Mouse (Mus musculus) midbrain, postnatal 0 days (tissue): ENCODE data around the gene Ccdc78. TPM values are rescaled to one million over a fixed set of nuclear protein-coding genes. Genes with fewer than 3 reads are reported as not detected.

Source experiments
- ATAC-seq: fragments of 200-750 bp; cut with Nextera tagmentation; 2 replicates; pipeline ENCODE4 v1.8.0; 2017; ENCODE audit warnings: moderate number of reproducible peaks, mild to moderate bottlenecking, moderate TSS enrichment, moderate library complexity; ENCODE audit not compliant: low FRiP score
- DNase-seq: peaks from one replicate; pipeline ENCODE4 v3.0.0-alpha.2; 2015; ENCODE audit warnings: low spot score
- H3K27ac ChIP-seq: fragments of 300-500 bp; sonication (generic); 2 replicates; pipeline ENCODE4 v1.5.1; 2014; ENCODE audit warnings: low read depth, mild to moderate bottlenecking, low read length, mixed read lengths
- H3K27me3 ChIP-seq: fragments of 300-500 bp; sonication (generic); 2 replicates; pipeline ENCODE4 v1.6.1; 2014; ENCODE audit warnings: low read length, control low read depth, mixed read lengths; ENCODE audit not compliant: insufficient read depth
- H3K36me3 ChIP-seq: fragments of 300-500 bp; sonication (generic); 2 replicates; pipeline ENCODE4 v1.6.1; 2014; ENCODE audit warnings: low read length, control low read depth, mixed read lengths; ENCODE audit not compliant: insufficient read depth
- H3K4me1 ChIP-seq: fragments of 300-500 bp; sonication (generic); 2 replicates; pipeline ENCODE4 v1.6.1; 2014; ENCODE audit warnings: mild to moderate bottlenecking, control low read depth, antibody characterized with exemption, low read length, mixed read lengths; ENCODE audit not compliant: insufficient read depth
- H3K4me2 ChIP-seq: fragments of 300-500 bp; sonication (generic); 2 replicates; pipeline ENCODE4 v1.6.1; 2014; ENCODE audit warnings: low read depth, mild to moderate bottlenecking, low read length, mixed read lengths; ENCODE audit not compliant: poor library complexity, severe bottlenecking
- H3K4me3 ChIP-seq: fragments of 300-500 bp; sonication (generic); 2 replicates; pipeline ENCODE4 v1.5.1; 2014; ENCODE audit warnings: low read depth, mild to moderate bottlenecking, low read length, moderate library complexity
- H3K9ac ChIP-seq: fragments of 300-500 bp; sonication (generic); replicated peaks from 2 replicates; pipeline ENCODE4 v1.6.1; 2014; ENCODE audit warnings: mild to moderate bottlenecking, low read length, moderate library complexity, mixed read lengths; ENCODE audit not compliant: poor library complexity, severe bottlenecking
- H3K9me3 ChIP-seq: fragments of 300-500 bp; sonication (generic); 2 replicates; pipeline ENCODE4 v1.6.1; 2016; ENCODE audit warnings: low read length, control low read depth
- CTCF ChIP-seq: IDR thresholded peaks from 2 replicates; pipeline ENCODE4 v1.5.1; 2016; ENCODE audit warnings: antibody characterized with exemption, mild to moderate bottlenecking
- WGBS: fragments of 180-500 bp; shearing (Covaris S2); extraction: QIAGEN DNeasy Blood & Tissue Kit; methylation state at CpG from one replicate; pipeline ENCODE4 v1.1.7; 2014; 5-methylcytosine and 5-hydroxymethylcytosine counted together
- polyA plus RNA-seq: library from polyadenylated mRNA; unstranded; fragments of >200 nt; fragmentation: Nextera tagmentation; extraction: Ambion mirVana; gene quantifications from 2 replicates; pipeline ENCODE4 v1.2.1, GENCODE M21; 2015
- total RNA-seq: library from RNA; depleted of rRNA; stranded (reverse); fragments of >200 nt; gene quantifications from 2 replicates; pipeline ENCODE4 v1.2.3, GENCODE M21; 2014

The Ccdc78 gene
- total and polyA plus RNA-seq, 2 experiments from 2014 or later: 0.39 to 0.44 TPM

GRCm38 (mm10) chr17:25749314-25749713, 37.1 kb upstream of the Ccdc78 start:
- Histone ChIP-seq H3K4me3 (no peak overlapping the region), H3K9me3 (no peaks in the 10 kb centered on the region), H3K27me3 (no peaks in the 10 kb centered on the region), H3K36me3 (no peaks in the 10 kb centered on the region), H3K4me2 (no peak overlapping the region), H3K27ac (no peak overlapping the region), H3K4me1 (no peaks in the 10 kb centered on the region; the same call in 1 of the 2 replicates), H3K9ac (no peak overlapping the region)
- ATAC-seq (no peak), DNase-seq (no peak)
- WGBS: 82% methylated on average over 6 of the region's 6 CpGs
- no peak for TF ChIP-seq CTCF

- Histone ChIP-seq H3K4me3 (no peak overlapping the region), H3K9me3 (no peaks in the 10 kb centered on the region), H3K36me3 (no peaks in the 10 kb centered on the region), H3K27ac (no peak overlapping the region), H3K9ac (no peak overlapping the region), H3K4me2 (no peak overlapping the region), H3K27me3 (no peaks in the 10 kb centered on the region), H3K4me1 (no peaks in the 10 kb centered on the region; the same call in 1 of the 2 replicates)
- DNase-seq (peak; percentile 9), ATAC-seq (no peak)
- no peak for TF ChIP-seq CTCF
- WGBS: 65% methylated on average over 5 of the region's 5 CpGs
Measured at GRCm38 (mm10) chr17:25751446-25751845, 34.9 kb upstream of the Ccdc78 start.

- ATAC-seq (no peak), DNase-seq (no peak)
- no peak within 1 kb of the TSS for H3K4me2 ChIP-seq
- TF ChIP-seq CTCF: no peak
- H3K4me1 ChIP-seq: no peaks in the 10 kb centered on the region; the same call in 1 of the 2 replicates
- no peaks in the 10 kb centered on the region for H3K9me3 ChIP-seq
- H3K27me3 ChIP-seq: no peaks in the 10 kb centered on the region
- no peak within 1 kb of the TSS for H3K9ac ChIP-seq
- H3K4me3 ChIP-seq: no peak within 1 kb of the TSS
- no peak within 1 kb of the TSS for H3K27ac ChIP-seq
- WGBS: 87% methylated on average over 9 of the region's 9 CpGs
- H3K36me3 ChIP-seq: no peaks in the 10 kb centered on the region
Measured at GRCm38 (mm10) chr17:25754241-25754640, 32.1 kb upstream of the Ccdc78 start, which contains the start of gene Msln. Gene Msln, minus strand, starts transcription at chr17:25754378.

- Histone ChIP-seq H3K4me3 (no peak overlapping the region), H3K9ac (no peak overlapping the region), H3K27me3 (no peaks in the 10 kb centered on the region), H3K4me2 (no peak overlapping the region), H3K9me3 (no peaks in the 10 kb centered on the region), H3K36me3 (no peaks in the 10 kb centered on the region), H3K4me1 (no peaks in the 10 kb centered on the region; the same call in 1 of the 2 replicates), H3K27ac (no peak overlapping the region)
- TF ChIP-seq CTCF: no peak
- 83% methylated on average over 4 of the region's 4 CpGs for WGBS
- ATAC-seq: no peak
- no peak for DNase-seq
Measured at GRCm38 (mm10) chr17:25755086-25755485, 31.3 kb upstream of the Ccdc78 start.

GRCm38 (mm10) chr17:25755627-25756377, 30.6 kb upstream of the Ccdc78 start:
- H3K4me3 ChIP-seq: no peak overlapping the region
- H3K27ac ChIP-seq: no peak overlapping the region
- 68% methylated on average over 4 of the region's 4 CpGs for WGBS
- DNase-seq (no peak), ATAC-seq (no peak)
- no peak overlapping the region for H3K4me2 ChIP-seq
- H3K4me1 ChIP-seq: no peaks in the 10 kb centered on the region; the same call in 1 of the 2 replicates
- H3K27me3 ChIP-seq: no peaks in the 10 kb centered on the region
- no peaks in the 10 kb centered on the region for H3K9me3 ChIP-seq
- H3K36me3 ChIP-seq: no peaks in the 10 kb centered on the region
- no peak for TF ChIP-seq CTCF
- no peak overlapping the region for H3K9ac ChIP-seq

GRCm38 (mm10) chr17:25756378-25757242, 29.8 kb upstream of the Ccdc78 start:
- DNase-seq (no peak), ATAC-seq (no peak)
- no peaks in the 10 kb centered on the region for H3K9me3 ChIP-seq
- no peaks in the 10 kb centered on the region for H3K4me1 ChIP-seq
- H3K4me2 ChIP-seq: no peak overlapping the region
- TF ChIP-seq CTCF: no peak
- H3K27ac ChIP-seq: no peak overlapping the region
- H3K27me3 ChIP-seq: no peaks in the 10 kb centered on the region
- H3K4me3 ChIP-seq: no peak overlapping the region
- H3K9ac ChIP-seq: no peak overlapping the region
- H3K36me3 ChIP-seq: no peaks in the 10 kb centered on the region
- WGBS: 81% methylated on average over 9 of the region's 9 CpGs
